Mouse (Mus musculus) heart, embryonic 10.5 days (tissue): ENCODE measurements at regions not wholly inside any gene's neighbourhood (a gene's known extent, or its start where the extent isn't known, plus 50 kb on each side); places are given as distances from the start of the nearest gene placed in this dataset.
A peak's percentile ranks its signal among the peaks of the same experiment; 100 is the strongest.

ENCODE experiments used
- DNase-seq: peaks from one replicate; pipeline ENCODE4 v3.0.0-alpha.2; 2017; ENCODE audit warnings: low spot score
- H3K27ac ChIP-seq: fragments of 300-500 bp; sonication (generic); 2 replicates; pipeline ENCODE4 v1.5.1; 2016; ENCODE audit warnings: mild to moderate bottlenecking
- H3K27me3 ChIP-seq: fragments of 300-500 bp; sonication (generic); 2 replicates; pipeline ENCODE4 v1.6.1; 2016; ENCODE audit warnings: mild to moderate bottlenecking; ENCODE audit not compliant: poor library complexity, insufficient read depth, severe bottlenecking
- H3K36me3 ChIP-seq: fragments of 300-500 bp; sonication (generic); 2 replicates; pipeline ENCODE4 v1.6.1; 2016; ENCODE audit warnings: mild to moderate bottlenecking, moderate library complexity
- H3K4me1 ChIP-seq: fragments of 300-500 bp; sonication (generic); 2 replicates; pipeline ENCODE4 v1.6.1; 2016; ENCODE audit warnings: mild to moderate bottlenecking
- H3K4me3 ChIP-seq: fragments of 300-500 bp; sonication (generic); 2 replicates; pipeline ENCODE4 v1.5.1; 2016; ENCODE audit warnings: mild to moderate bottlenecking, moderate library complexity
- H3K9me3 ChIP-seq: fragments of 300-500 bp; sonication (generic); 2 replicates; pipeline ENCODE4 v1.6.1; 2016; ENCODE audit warnings: mild to moderate bottlenecking, moderate library complexity
- WGBS: fragments of 180-500 bp; shearing (Covaris S2); methylation state at CpG from one replicate; pipeline ENCODE4 v1.1.7; 2016; 5-methylcytosine and 5-hydroxymethylcytosine counted together

DNA sequence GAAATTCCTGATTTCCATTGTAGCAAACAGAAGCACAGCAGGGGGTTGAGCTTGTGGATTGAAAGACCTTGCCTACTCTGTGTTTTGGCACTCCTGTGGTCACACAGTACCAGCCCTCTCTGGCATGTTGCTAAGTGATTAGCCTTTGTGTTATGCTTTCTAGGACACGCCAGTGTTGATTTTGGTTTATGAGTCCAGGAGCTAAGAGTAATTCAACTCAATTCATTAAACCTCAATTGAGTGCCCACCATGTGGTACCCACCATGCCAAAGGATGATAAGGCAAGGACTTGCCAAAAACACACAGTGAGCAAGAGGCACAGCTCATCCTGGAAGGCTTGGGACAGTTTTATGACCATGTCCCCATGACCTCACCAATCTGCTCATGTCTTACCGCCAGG is 221.1 kb upstream of the Sox14 start:
- no peaks in the 10 kb centered on the region for H3K36me3 ChIP-seq
- 0 out of 2 replicates have a peak, but pooled peaks cover 3% of the 10 kb centered on the region for H3K4me1 ChIP-seq
- WGBS, result 80% methylated on average over 2 of the region's 2 CpGs
- peak; percentile 33 for DNase-seq
- no peak overlapping the region for H3K27ac ChIP-seq
- H3K9me3 ChIP-seq, result no peaks in the 10 kb centered on the region
- no peak overlapping the region for H3K4me3 ChIP-seq
- no peaks in the 10 kb centered on the region for H3K27me3 ChIP-seq

- H3K9me3 ChIP-seq, result no peaks in the 10 kb centered on the region
- DNase-seq, result no peak
- H3K4me1 ChIP-seq, result 0 out of 2 replicates have a peak, but pooled peaks cover 3% of the 10 kb centered on the region
- no peaks in the 10 kb centered on the region for H3K36me3 ChIP-seq
- 20% methylated on average over 7 of the region's 7 CpGs for WGBS
- H3K27ac ChIP-seq, result no peak overlapping the region
- H3K27me3 ChIP-seq, result no peaks in the 10 kb centered on the region
- no peak overlapping the region for H3K4me3 ChIP-seq
These were observed 219.6 kb upstream of the Sox14 start for GRCm38 (mm10) chr9:100095559-100095959.

- Histone ChIP-seq H3K9me3 (no peaks in the 10 kb centered on the region), H3K27ac (no peak overlapping the region), H3K27me3 (no peaks in the 10 kb centered on the region), H3K36me3 (no peaks in the 10 kb centered on the region), H3K4me1 (0 out of 2 replicates have a peak, but pooled peaks cover 3% of the 10 kb centered on the region), H3K4me3 (no peak overlapping the region)
- WGBS, result 71% methylated on average over 6 of the region's 6 CpGs
- DNase-seq, result no peak
These were observed 219.1 kb upstream of the Sox14 start for GRCm38 (mm10) chr9:100094956-100095558.

- Histone ChIP-seq H3K27ac (no peak overlapping the region), H3K4me3 (no peak overlapping the region), H3K36me3 (no peaks in the 10 kb centered on the region), H3K9me3 (no peaks in the 10 kb centered on the region), H3K4me1 (no peaks in the 10 kb centered on the region), H3K27me3 (no peaks in the 10 kb centered on the region)
- DNase-seq, result no peak
- WGBS, result 79% methylated on average over 5 of the region's 5 CpGs
These were observed 195.2 kb upstream of the Sox14 start for GRCm38 (mm10) chr9:100071141-100071540.

GRCm38 (mm10) chr9:100058541-100058940 is 182.6 kb upstream of the Sox14 start:
- no peak overlapping the region for H3K27ac ChIP-seq
- WGBS, result 70% methylated on average over 1 of the region's 1 CpGs
- no peaks in the 10 kb centered on the region for H3K27me3 ChIP-seq
- no peaks in the 10 kb centered on the region for H3K36me3 ChIP-seq
- no peaks in the 10 kb centered on the region for H3K4me1 ChIP-seq
- H3K4me3 ChIP-seq, result no peak overlapping the region
- no peak for DNase-seq
- no peaks in the 10 kb centered on the region for H3K9me3 ChIP-seq

- no peak for DNase-seq
- Histone ChIP-seq H3K36me3 (no peaks in the 10 kb centered on the region), H3K27me3 (no peaks in the 10 kb centered on the region), H3K27ac (no peak overlapping the region), H3K4me1 (no peaks in the 10 kb centered on the region), H3K9me3 (no peaks in the 10 kb centered on the region), H3K4me3 (no peak overlapping the region)
- 60% methylated on average over 13 of the region's 13 CpGs for WGBS
These were observed 170.3 kb upstream of the Sox14 start for GRCm38 (mm10) chr9:100046213-100046807.

GRCm38 (mm10) chr9:100045636-100046035 is 169.7 kb upstream of the Sox14 start:
- H3K9me3 ChIP-seq, result no peaks in the 10 kb centered on the region
- H3K27me3 ChIP-seq, result no peaks in the 10 kb centered on the region
- H3K27ac ChIP-seq, result no peak overlapping the region
- no peaks in the 10 kb centered on the region for H3K36me3 ChIP-seq
- 69% methylated on average over 5 of the region's 5 CpGs for WGBS
- H3K4me3 ChIP-seq, result no peak overlapping the region
- no peaks in the 10 kb centered on the region for H3K4me1 ChIP-seq
- DNase-seq, result no peak

DNA sequence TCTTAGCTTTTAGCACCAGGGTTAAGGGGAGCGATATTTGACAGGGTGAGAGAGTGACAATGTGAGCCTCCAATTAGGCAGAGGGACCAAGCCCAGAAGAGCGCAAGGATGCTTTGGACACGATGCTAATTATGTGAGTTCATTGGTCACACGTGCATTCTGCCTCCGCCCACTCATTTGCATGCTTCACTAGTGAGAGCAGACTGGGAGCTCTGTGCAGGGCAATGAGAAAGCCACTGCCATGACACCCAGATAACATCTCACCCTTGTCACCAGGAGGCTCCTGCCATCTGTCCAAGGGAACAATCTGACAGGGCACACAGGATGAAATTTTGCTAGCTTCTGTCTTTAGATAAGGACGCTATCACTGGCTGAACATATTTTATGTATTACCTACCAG is 165.8 kb upstream of the Sox14 start:
- WGBS, result 57% methylated on average over 6 of the region's 6 CpGs
- H3K27ac ChIP-seq, result no peak overlapping the region
- no peaks in the 10 kb centered on the region for H3K36me3 ChIP-seq
- H3K4me3 ChIP-seq, result no peak overlapping the region
- no peaks in the 10 kb centered on the region for H3K27me3 ChIP-seq
- no peak for DNase-seq
- H3K4me1 ChIP-seq, result no peaks in the 10 kb centered on the region
- no peaks in the 10 kb centered on the region for H3K9me3 ChIP-seq

- Histone ChIP-seq H3K4me3 (no peak overlapping the region), H3K4me1 (no peaks in the 10 kb centered on the region), H3K36me3 (no peaks in the 10 kb centered on the region), H3K27me3 (no peaks in the 10 kb centered on the region), H3K27ac (no peak overlapping the region), H3K9me3 (no peaks in the 10 kb centered on the region)
- 43% methylated on average over 5 of the region's 5 CpGs for WGBS
- DNase-seq, result no peak
These were observed 147.7 kb upstream of the Sox14 start for GRCm38 (mm10) chr9:100023641-100024040.

DNA sequence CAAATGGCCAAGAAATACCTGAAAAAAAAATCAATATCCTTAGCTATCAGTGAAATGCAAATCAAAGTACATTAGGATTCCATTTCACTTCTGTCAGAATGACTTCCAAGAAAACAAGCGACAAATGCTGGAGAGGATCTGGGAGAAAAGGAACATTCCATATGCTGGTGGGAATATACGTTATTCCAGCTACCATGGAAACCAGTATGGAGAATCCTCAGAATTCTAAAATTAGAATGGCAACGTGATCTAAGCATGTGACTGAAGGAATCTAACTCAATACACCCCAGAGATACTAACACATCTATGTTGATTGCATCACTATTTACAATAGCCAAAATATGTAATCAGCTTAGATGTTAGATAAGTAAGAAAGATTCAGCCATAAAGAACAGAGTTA is 146.1 kb upstream of the Sox14 start:
- H3K9me3 ChIP-seq, result no peaks in the 10 kb centered on the region
- H3K4me1 ChIP-seq, result no peaks in the 10 kb centered on the region
- no peaks in the 10 kb centered on the region for H3K36me3 ChIP-seq
- no peaks in the 10 kb centered on the region for H3K27me3 ChIP-seq
- DNase-seq, result no peak
- 83% methylated on average over 3 of the region's 3 CpGs for WGBS
- no peak overlapping the region for H3K4me3 ChIP-seq
- no peak overlapping the region for H3K27ac ChIP-seq

GRCm38 (mm10) chr9:99995204-99995603 is 119.2 kb upstream of the Sox14 start:
- Histone ChIP-seq H3K9me3 (no peaks in the 10 kb centered on the region), H3K4me3 (peak overlapping the region; percentile 55), H3K27ac (no peak overlapping the region), H3K4me1 (no peaks in the 10 kb centered on the region), H3K27me3 (peaks cover 8% of the 10 kb centered on the region; the same call in 1 of the 2 replicates), H3K36me3 (no peaks in the 10 kb centered on the region)
- no peak for DNase-seq
- WGBS, result 47% methylated on average over 8 of the region's 8 CpGs

GRCm38 (mm10) chr9:99994285-99995144 is 118.5 kb upstream of the Sox14 start:
- H3K27ac ChIP-seq, result no peak overlapping the region

DNA sequence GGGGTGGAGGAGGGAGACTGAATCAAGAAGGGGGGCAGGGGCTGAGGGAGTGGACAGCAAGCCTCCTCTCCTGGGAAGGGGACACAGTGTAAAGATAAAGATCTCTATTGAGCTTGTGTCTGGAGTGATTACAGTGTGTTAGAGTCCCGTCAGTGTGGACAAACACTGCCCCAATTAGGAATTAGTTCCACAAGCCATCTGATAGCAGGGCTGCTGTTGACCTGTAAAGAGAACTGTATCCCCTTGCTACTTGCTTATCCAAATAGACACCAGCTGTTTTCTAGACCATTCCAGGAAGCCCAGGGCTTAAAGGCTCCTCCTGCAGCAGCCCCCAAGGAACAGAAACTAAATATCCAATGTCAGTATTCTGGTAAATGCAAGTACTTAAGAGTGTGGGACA is 111.4 kb upstream of the Sox14 start:
- Histone ChIP-seq H3K4me1 (no peaks in the 10 kb centered on the region), H3K36me3 (no peaks in the 10 kb centered on the region), H3K27me3 (no peaks in the 10 kb centered on the region), H3K9me3 (no peaks in the 10 kb centered on the region), H3K27ac (no peak overlapping the region), H3K4me3 (no peak overlapping the region)
- no peak for DNase-seq
- WGBS, result 11% methylated on average over 1 of the region's 1 CpGs

More at GRCm38 (mm10) chr9:99994285-99995144, 118.5 kb upstream of the Sox14 start:
- no peaks in the 10 kb centered on the region for H3K36me3 ChIP-seq
- peaks cover 8% of the 10 kb centered on the region; the same call in 1 of the 2 replicates for H3K27me3 ChIP-seq
- whole genome bisulfite sequencing, result 1% methylated on average over 30 of the region's 30 CpGs
- no peak for DNase-seq
- no peaks in the 10 kb centered on the region for H3K9me3 ChIP-seq
- peak overlapping the region; percentile 55 for H3K4me3 ChIP-seq
- H3K4me1 ChIP-seq, result no peaks in the 10 kb centered on the region
